Mouse (Mus musculus) lung, postnatal 0 days (tissue): ENCODE measurements around the gene Adgrg3. TPM values are rescaled to one million over a fixed set of nuclear protein-coding genes. Genes with fewer than 3 reads are reported as not detected.

Experiments
- ATAC-seq: fragments of 200-750 bp; cut with Nextera tagmentation; 2 replicates; pipeline ENCODE4 v1.8.0; 2017; ENCODE audit warnings: moderate library complexity
- DNase-seq: peaks from one replicate; pipeline ENCODE4 v3.0.0-alpha.2; 2016; ENCODE audit warnings: low spot score
- H3K27ac ChIP-seq: fragments of 300-500 bp; sonication (generic); 2 replicates; pipeline ENCODE4 v1.5.1; 2014; ENCODE audit warnings: antibody characterized with exemption, mild to moderate bottlenecking, low read length, mixed read lengths
- H3K27me3 ChIP-seq: fragments of 300-500 bp; sonication (generic); replicated peaks from 2 replicates; pipeline ENCODE4 v1.6.1; 2014; ENCODE audit warnings: low read length, mixed read lengths; ENCODE audit not compliant: insufficient read depth
- H3K36me3 ChIP-seq: fragments of 300-500 bp; sonication (generic); 2 replicates; pipeline ENCODE4 v1.6.1; 2014; ENCODE audit warnings: low read length, mixed read lengths; ENCODE audit not compliant: insufficient read depth
- H3K4me1 ChIP-seq: fragments of 300-500 bp; sonication (generic); 2 replicates; pipeline ENCODE4 v1.6.1; 2014; ENCODE audit warnings: antibody characterized with exemption, low read depth, low read length, mixed read lengths; ENCODE audit not compliant: insufficient read depth
- H3K4me2 ChIP-seq: fragments of 300-500 bp; sonication (generic); replicated peaks from 2 replicates; pipeline ENCODE4 v1.6.1; 2014; ENCODE audit warnings: low read depth, mild to moderate bottlenecking, low read length, moderate library complexity, mixed read lengths
- H3K4me3 ChIP-seq: fragments of 300-500 bp; sonication (generic); 2 replicates; pipeline ENCODE4 v1.5.1; 2014; ENCODE audit warnings: low read depth, low read length
- H3K9ac ChIP-seq: fragments of 300-500 bp; sonication (generic); replicated peaks from 2 replicates; pipeline ENCODE4 v1.6.1; 2014; ENCODE audit warnings: low read depth, mild to moderate bottlenecking
- H3K9me3 ChIP-seq: fragments of 300-500 bp; sonication (generic); 2 replicates; pipeline ENCODE4 v1.6.1; 2016; ENCODE audit warnings: low read length, mixed read lengths
- CTCF ChIP-seq: IDR thresholded peaks from 2 replicates; pipeline ENCODE4 v1.5.1; 2016; ENCODE audit warnings: antibody characterized with exemption, mild to moderate bottlenecking
- EP300 ChIP-seq: IDR thresholded peaks from 2 replicates; pipeline ENCODE4 v1.6.1; 2016; ENCODE audit warnings: antibody characterized with exemption, mild to moderate bottlenecking, control low read depth
- WGBS: fragments of 180-500 bp; shearing (Covaris S2); extraction: QIAGEN DNeasy Blood & Tissue Kit; methylation state at CpG from one replicate; pipeline ENCODE4 v1.1.7; 2014; 5-methylcytosine and 5-hydroxymethylcytosine counted together
- polyA plus RNA-seq: library from polyadenylated mRNA; unstranded; fragments of >200 nt; fragmentation: Nextera tagmentation; extraction: Ambion mirVana; gene quantifications from 2 replicates; pipeline ENCODE4 v1.2.1, GENCODE M21; 2015

Gene Adgrg3
- polyA plus RNA-seq, 1 experiment from 2014 or later, result 5.3 TPM

- DNase-seq, result no peak
- Histone ChIP-seq H3K9ac (no peak overlapping the region), H3K9me3 (no peaks in the 10 kb centered on the region), H3K36me3 (no peaks in the 10 kb centered on the region), H3K27ac (no peak overlapping the region), H3K27me3 (no peaks in the 10 kb centered on the region), H3K4me1 (peaks cover 27% of the 10 kb centered on the region), H3K4me2 (no peak overlapping the region), H3K4me3 (no peak overlapping the region)
- ATAC-seq, result no peak
- TF ChIP-seq EP300 (no peak), CTCF (no peak)
- 78% methylated on average over 5 of the region's 5 CpGs for WGBS
Observed at GRCm38 (mm10) chr8:94995336-94995893, 22.1 kb upstream of the Adgrg3 start.

GRCm38 (mm10) chr8:94996037-94996436 is 21.5 kb upstream of the Adgrg3 start:
- Histone ChIP-seq H3K4me3 (no peak overlapping the region), H3K9ac (no peak overlapping the region), H3K4me2 (no peak overlapping the region), H3K27me3 (no peaks in the 10 kb centered on the region), H3K27ac (no peak overlapping the region), H3K9me3 (no peaks in the 10 kb centered on the region), H3K4me1 (peaks cover 31% of the 10 kb centered on the region), H3K36me3 (no peaks in the 10 kb centered on the region)
- ATAC-seq, result no peak
- no peak for TF ChIP-seq CTCF
- no peak for TF ChIP-seq EP300
- 74% methylated on average over 12 of the region's 12 CpGs for WGBS
- DNase-seq, result no peak

GRCm38 (mm10) chr8:94996899-94997856 is 20.3 kb upstream of the Adgrg3 start:
- Histone ChIP-seq H3K4me1 (peaks cover 29% of the 10 kb centered on the region; the same call in 1 of the 2 replicates), H3K27ac (peak overlapping the region; percentile 33; the same call in 1 of the 2 replicates), H3K4me2 (no peak overlapping the region), H3K27me3 (no peaks in the 10 kb centered on the region), H3K4me3 (no peak overlapping the region), H3K9me3 (no peaks in the 10 kb centered on the region), H3K9ac (no peak overlapping the region), H3K36me3 (no peaks in the 10 kb centered on the region)
- no peak for DNase-seq
- 42% methylated on average over 6 of the region's 6 CpGs for WGBS
- no peak for TF ChIP-seq CTCF
- TF ChIP-seq EP300, result no peak
- ATAC-seq, result no peak

GRCm38 (mm10) chr8:94997857-94998243 is 19.6 kb upstream of the Adgrg3 start:
- no peak for ATAC-seq
- Histone ChIP-seq H3K9ac (no peak overlapping the region), H3K27me3 (no peaks in the 10 kb centered on the region), H3K36me3 (no peaks in the 10 kb centered on the region), H3K4me1 (peaks cover 23% of the 10 kb centered on the region; the same call in 1 of the 2 replicates), H3K27ac (peak overlapping the region; percentile 83), H3K4me2 (no peak overlapping the region), H3K4me3 (no peak overlapping the region), H3K9me3 (no peaks in the 10 kb centered on the region)
- DNase-seq, result no peak
- TF ChIP-seq EP300, result no peak
- no peak for TF ChIP-seq CTCF
- WGBS, result 47% methylated on average over 6 of the region's 6 CpGs

- H3K4me1 ChIP-seq, result peaks cover 18% of the 10 kb centered on the region; the same call in 1 of the 2 replicates
- no peak overlapping the region for H3K9ac ChIP-seq
- TF ChIP-seq EP300 (no peak), CTCF (no peak)
- ATAC-seq (no peak), DNase-seq (no peak)
- no peaks in the 10 kb centered on the region for H3K9me3 ChIP-seq
- H3K27ac ChIP-seq, result peak overlapping the region; percentile 83
- 27% methylated on average over 2 of the region's 2 CpGs for WGBS
- no peaks in the 10 kb centered on the region for H3K36me3 ChIP-seq
- H3K4me3 ChIP-seq, result no peak overlapping the region
- no peaks in the 10 kb centered on the region for H3K27me3 ChIP-seq
- H3K4me2 ChIP-seq, result no peak overlapping the region
Observed at GRCm38 (mm10) chr8:94998431-94998830, 19.1 kb upstream of the Adgrg3 start.

- Histone ChIP-seq H3K36me3 (no peaks in the 10 kb centered on the region), H3K9ac (peak overlapping the region; percentile 16; the same call in 1 of the 2 replicates), H3K27me3 (no peaks in the 10 kb centered on the region), H3K4me3 (no peak overlapping the region), H3K4me2 (no peak overlapping the region), H3K9me3 (no peaks in the 10 kb centered on the region), H3K27ac (peak overlapping the region; percentile 83), H3K4me1 (peaks cover 15% of the 10 kb centered on the region; the same call in 1 of the 2 replicates)
- TF ChIP-seq CTCF (no peak), EP300 (peak; percentile 79)
- peak; percentile 13; the same call in 1 of the 2 replicates for ATAC-seq
- WGBS, result 44% methylated on average over 6 of the region's 6 CpGs
- DNase-seq, result peak; percentile 46
Observed at GRCm38 (mm10) chr8:94999004-94999403, 18.5 kb upstream of the Adgrg3 start.
